Comparison of ENCODE assay signal across 21 mouse cellular contexts in genomic region chr4:125560806-125561205, GRCm38 (mm10).
DNase-seq lines count a peak whose midpoint lies in the region; ATAC-seq and TF ChIP-seq lines count a peak whose summit lies in the region.
"Had no signal": no experiment of that assay in that cellular context is flagged by ENCODE, and none has a peak within 500 bp of the region (broad histone marks: within the 10 kb centered on the region; RNA-seq: fewer than 3 reads in every experiment).

No protein-coding gene starts in this region.

- no peak overlapping the region for H3K4me2 ChIP-seq in midbrain, embryonic 13.5 days (replicated peaks)
- no peak overlapping the region for H3K4me2 ChIP-seq in midbrain, embryonic 14.5 days (ENCODE audit: low read length)
- H3K4me2 ChIP-seq in forebrain, embryonic 12.5 days: no peak overlapping the region
- H3K4me2 ChIP-seq in forebrain, embryonic 16.5 days (ENCODE audit: low read length): no peak overlapping the region
- H3K4me2 ChIP-seq: embryonic facial prominence, embryonic 12.5 days; heart, embryonic 11.5 days; heart, embryonic 15.5 days had no signal

- no peaks in the 10 kb centered on the region for H3K9me3 ChIP-seq in midbrain, embryonic 13.5 days
- H3K9me3 ChIP-seq in midbrain, embryonic 14.5 days (ENCODE audit: control insufficient read depth, low read length): no peaks in the 10 kb centered on the region
- no peaks in the 10 kb centered on the region for H3K9me3 ChIP-seq in forebrain, embryonic 12.5 days
- no peaks in the 10 kb centered on the region for H3K9me3 ChIP-seq in forebrain, embryonic 16.5 days (ENCODE audit: control insufficient read depth, low read length)
- H3K9me3 ChIP-seq: embryonic facial prominence, embryonic 12.5 days; heart, embryonic 15.5 days had no signal

- peaks cover 7% of the 10 kb centered on the region; the same call in 1 of the 2 replicates for H3K27me3 ChIP-seq in midbrain, embryonic 13.5 days
- no peaks in the 10 kb centered on the region for H3K27me3 ChIP-seq in midbrain, embryonic 14.5 days (ENCODE audit: control insufficient read depth, insufficient read depth, low read length)
- peaks cover 33% of the 10 kb centered on the region for H3K27me3 ChIP-seq in forebrain, embryonic 12.5 days
- H3K27me3 ChIP-seq in forebrain, embryonic 16.5 days (replicated peaks; ENCODE audit: control insufficient read depth, insufficient read depth, low read length): 0 out of 2 replicates have a peak, but pooled peaks cover 3% of the 10 kb centered on the region

- H3K36me3 ChIP-seq in midbrain, embryonic 13.5 days: no peaks in the 10 kb centered on the region
- no peaks in the 10 kb centered on the region for H3K36me3 ChIP-seq in midbrain, embryonic 14.5 days (ENCODE audit: control insufficient read depth, insufficient read depth, low read length)
- H3K36me3 ChIP-seq in forebrain, embryonic 12.5 days (replicated peaks): no peaks in the 10 kb centered on the region
- H3K36me3 ChIP-seq in forebrain, embryonic 16.5 days (ENCODE audit: control insufficient read depth, insufficient read depth): no peaks in the 10 kb centered on the region
- H3K36me3 ChIP-seq: embryonic facial prominence, embryonic 12.5 days; G1E; heart, embryonic 15.5 days had no signal

- no peak for TF ChIP-seq POLR2A in brain, embryonic 14.5 days (IDR thresholded peaks at IDR 0.05; ENCODE audit: borderline replicate concordance, extremely low read depth, insufficient read depth, insufficient read length, poor library complexity, severe bottlenecking)

- no peak for DNase-seq in midbrain, embryonic 14.5 days
- DNase-seq in brain, embryonic 14.5 days (ENCODE audit: low read depth): peak; percentile 57
- DNase-seq in spleen, postnatal 4 days (ENCODE audit: low spot score in 2 of 2): no peak
- DNase-seq: adrenal gland, adult 8-10 months; adrenal gland, postnatal 36 days; cerebellum, adult 11-12 months; cerebellum, adult 9-10 months; cerebellum, postnatal 25 days; gastrocnemius, postnatal 36 days; heart, adult 2 months; heart, postnatal 14 days; kidney, adult 11 months had no signal

- WGBS in midbrain, embryonic 13.5 days: 23% methylated on average over 2 of the region's 2 CpGs
- 24% methylated on average over 2 of the region's 2 CpGs for WGBS in midbrain, embryonic 14.5 days
- 18% methylated on average over 2 of the region's 2 CpGs for WGBS in forebrain, embryonic 12.5 days
- 9% methylated on average over 2 of the region's 2 CpGs for WGBS in forebrain, embryonic 16.5 days

- TF ChIP-seq CTCF in brain, embryonic 14.5 days (IDR thresholded peaks at IDR 0.05; ENCODE audit: borderline replicate concordance, extremely low read depth, insufficient read depth, insufficient read length): no peak

- no peak for ATAC-seq in midbrain, embryonic 13.5 days
- ATAC-seq in midbrain, embryonic 14.5 days (ENCODE audit: low FRiP score, low TSS enrichment): no peak
- no peak for ATAC-seq in forebrain, embryonic 12.5 days (ENCODE audit: low FRiP score)
- ATAC-seq in forebrain, embryonic 16.5 days: peak; percentile 36
- no peak for ATAC-seq in CD4-positive, CD25-positive, alpha-beta regulatory T cell, adult 4 months
- ATAC-seq: hindbrain, embryonic 16.5 days had no signal

- 0 out of 2 replicates have a peak overlapping the region, but pooled peaks have one; percentile 32 for H3K9ac ChIP-seq in midbrain, embryonic 13.5 days (replicated peaks)
- H3K9ac ChIP-seq in midbrain, embryonic 14.5 days (replicated peaks; ENCODE audit: low read length): no peak overlapping the region
- H3K9ac ChIP-seq in forebrain, embryonic 12.5 days: no peak overlapping the region; the same call in 1 of the 2 replicates
- no peak overlapping the region for H3K9ac ChIP-seq in forebrain, embryonic 16.5 days (replicated peaks; ENCODE audit: low read depth, low read length)
- H3K9ac ChIP-seq: embryonic facial prominence, embryonic 12.5 days; heart, embryonic 15.5 days had no signal

- peaks cover 55% of the 10 kb centered on the region for H3K4me1 ChIP-seq in midbrain, embryonic 13.5 days (replicated peaks)
- H3K4me1 ChIP-seq in midbrain, embryonic 14.5 days (ENCODE audit: control insufficient read depth, insufficient read depth, low read length): peaks cover 13% of the 10 kb centered on the region; the same call in 1 of the 2 replicates
- H3K4me1 ChIP-seq in forebrain, embryonic 12.5 days: peaks cover 38% of the 10 kb centered on the region
- H3K4me1 ChIP-seq in forebrain, embryonic 16.5 days (replicated peaks; ENCODE audit: control insufficient read depth, insufficient read depth, low read length): peaks cover 42% of the 10 kb centered on the region

- no peak overlapping the region for H3K4me3 ChIP-seq in midbrain, embryonic 13.5 days (replicated peaks)
- no peak overlapping the region for H3K4me3 ChIP-seq in midbrain, embryonic 14.5 days (replicated peaks; ENCODE audit: low read depth, low read length)
- H3K4me3 ChIP-seq in forebrain, embryonic 12.5 days (replicated peaks): no peak overlapping the region
- no peak overlapping the region for H3K4me3 ChIP-seq in forebrain, embryonic 16.5 days (replicated peaks; ENCODE audit: low read length)
- H3K4me3 ChIP-seq: embryonic facial prominence, embryonic 12.5 days; heart, adult 2 months; heart, embryonic 15.5 days had no signal

- no peak overlapping the region for H3K27ac ChIP-seq in midbrain, embryonic 13.5 days
- no peak overlapping the region for H3K27ac ChIP-seq in midbrain, embryonic 14.5 days (replicated peaks; ENCODE audit: low read depth, low read length)
- H3K27ac ChIP-seq in forebrain, embryonic 12.5 days: peak overlapping the region; percentile 46; the same call in 1 of the 2 replicates
- H3K27ac ChIP-seq in forebrain, embryonic 16.5 days (ENCODE audit: low read length): no peak overlapping the region
- H3K27ac ChIP-seq: embryonic facial prominence, embryonic 12.5 days; heart, adult 2 months; heart, embryonic 15.5 days had no signal
